Mouse (Mus musculus): ENCODE data around the gene Herpud1.
A peak's percentile ranks its signal among the peaks of the same experiment; 100 is the strongest.
"Not testable (repeated sequence)": the region's sequence is repeated elsewhere in the genome, so short reads cannot be mapped to it uniquely, and the experiment has no call there.

The Herpud1 gene

DNA sequence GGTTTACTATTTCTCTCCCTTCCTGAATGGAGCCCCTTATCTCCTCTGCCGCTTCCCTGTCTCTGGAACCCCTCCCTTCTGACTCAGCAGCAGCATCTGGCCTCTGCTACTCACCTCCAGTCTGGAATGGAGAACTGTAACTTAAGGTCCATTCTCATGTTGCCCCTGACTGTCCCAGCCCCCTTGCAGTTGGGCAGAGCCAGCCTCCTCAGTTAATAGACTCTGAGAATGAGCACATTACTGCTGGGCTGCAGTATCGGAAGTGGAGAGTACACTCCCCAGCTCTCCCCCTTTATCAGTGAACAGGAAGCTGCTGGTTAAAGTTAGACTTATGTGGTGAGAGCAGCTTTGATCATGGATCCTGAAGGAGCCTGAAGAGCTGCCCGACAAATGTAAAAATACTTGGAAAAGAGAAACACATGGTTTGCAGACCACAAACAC lies 10.7 kb upstream of the Herpud1 start:
- DNase-seq (ENCODE audit: low read depth, low spot score): no peak

DNA sequence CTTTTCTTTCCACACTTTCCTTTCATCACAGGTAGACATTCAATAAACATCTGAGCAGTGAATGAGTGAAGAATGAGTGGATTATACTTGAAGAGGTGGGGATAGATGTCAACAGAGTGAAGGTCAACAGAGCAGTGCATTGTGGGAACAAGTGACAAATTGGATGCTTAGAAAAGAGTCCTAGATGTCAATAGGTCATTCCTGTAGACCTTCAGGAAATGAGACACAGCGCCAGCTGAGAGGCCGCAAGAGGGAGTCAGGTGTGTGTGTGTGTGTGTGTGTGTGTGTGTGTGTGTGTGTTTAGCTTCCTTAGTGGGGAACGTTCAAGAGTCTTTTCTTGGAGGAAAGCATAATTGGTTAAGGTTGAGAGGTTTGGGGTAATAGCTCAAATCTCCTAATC lies 10.1 kb upstream of the Herpud1 start:
- no peak for DNase-seq (ENCODE audit: low read depth, low spot score)

DNA sequence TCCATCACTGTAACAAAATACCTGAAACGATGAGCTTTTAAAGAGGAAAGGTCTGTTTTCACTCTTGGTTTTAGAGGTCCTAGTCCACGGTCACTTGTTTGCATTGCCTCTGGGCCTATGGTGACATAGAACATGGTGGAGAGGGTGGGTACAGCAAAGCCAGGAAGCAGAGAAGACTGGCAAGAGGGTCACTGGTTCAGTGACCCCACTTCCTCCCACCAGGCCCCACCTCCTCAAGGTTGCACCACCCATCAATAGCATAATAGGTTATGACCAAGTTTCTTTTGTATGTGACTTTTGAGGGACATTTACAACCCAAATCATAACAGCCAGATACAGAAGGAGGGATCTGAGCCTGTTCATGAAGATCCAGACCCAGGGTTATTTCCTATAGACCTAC lies 9.7 kb upstream of the Herpud1 start:
- DNase-seq (ENCODE audit: low read depth, low spot score): no peak

DNA sequence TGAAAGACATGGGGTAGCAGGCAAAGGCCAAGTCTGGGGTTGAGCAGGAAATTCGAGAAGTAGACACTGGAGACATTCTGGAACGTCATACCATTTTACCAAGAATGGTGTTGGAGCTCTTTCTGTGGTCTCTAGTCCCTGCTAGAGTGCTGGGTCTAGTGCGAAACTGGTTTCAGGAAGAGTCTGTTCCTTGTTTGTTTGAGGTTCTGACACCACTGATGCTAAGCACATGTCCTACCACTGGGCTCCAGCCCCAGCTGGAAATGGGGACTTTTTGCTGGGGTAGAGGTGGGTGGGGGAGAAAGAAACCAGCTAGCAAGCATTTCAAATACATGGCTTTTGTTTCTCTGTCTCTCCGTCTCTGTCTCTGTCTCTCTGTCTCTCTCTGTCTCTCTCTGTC lies 9.2 kb upstream of the Herpud1 start:
- no peak for DNase-seq (ENCODE audit: low read depth, low spot score)

DNA sequence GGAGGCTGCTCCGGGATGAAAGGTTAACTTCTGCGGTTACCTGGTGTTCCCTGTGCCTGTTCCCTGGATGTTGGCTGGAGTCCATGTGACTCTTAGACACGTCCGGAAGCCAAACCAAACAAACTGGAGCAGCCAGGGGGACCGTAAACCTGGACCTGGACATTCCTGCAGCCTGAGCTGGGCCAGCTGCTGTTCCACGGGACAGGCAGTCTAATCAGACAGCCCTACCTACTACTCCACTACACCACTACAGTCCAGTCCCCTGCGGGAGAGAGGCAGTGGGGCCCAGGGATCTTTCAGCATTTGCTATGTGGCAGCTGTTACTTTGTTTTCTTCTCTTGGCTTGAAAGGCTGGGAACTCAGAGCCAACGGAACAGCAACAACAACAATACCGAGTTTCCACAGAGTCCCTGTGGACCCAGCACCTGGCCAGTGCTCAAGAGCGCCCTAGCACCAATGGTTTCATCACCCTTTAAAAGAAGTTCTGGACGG lies 8.5 kb upstream of the Herpud1 start:
- DNase-seq (ENCODE audit: low read depth, low spot score): no peak

DNA sequence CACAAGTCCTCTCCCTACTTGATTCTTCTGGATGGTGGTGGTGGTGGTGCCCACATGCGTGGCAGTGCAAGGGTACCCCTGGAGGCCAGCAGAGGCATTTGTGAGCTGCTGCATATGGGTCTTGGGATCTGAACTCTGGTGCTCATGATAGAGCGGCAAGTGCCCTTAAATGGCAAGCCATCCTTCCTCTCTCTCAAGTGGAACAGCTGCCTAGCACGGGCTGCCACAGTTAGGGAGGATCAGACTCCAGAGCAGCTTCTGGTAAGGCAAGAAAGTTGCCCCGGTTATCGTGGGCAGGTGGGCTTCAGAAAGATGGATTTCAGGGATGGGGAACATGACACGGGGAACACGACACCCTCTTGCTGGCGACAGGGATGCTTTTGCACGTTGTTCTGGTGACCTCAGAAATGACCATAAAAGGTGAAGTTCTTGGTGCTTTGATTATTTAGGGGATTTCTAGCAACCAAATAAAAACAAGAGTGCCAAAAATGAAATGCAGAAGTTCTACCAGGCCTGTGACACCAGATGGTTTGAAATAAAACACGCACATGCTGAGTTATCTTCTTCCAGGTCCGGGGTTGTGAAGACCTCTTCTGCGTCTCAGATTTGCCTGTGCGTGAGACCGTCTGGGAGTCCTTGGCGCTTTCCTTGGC lies 7.3 kb upstream of the Herpud1 start:
- DNase-seq (ENCODE audit: low read depth, low spot score): no peak

DNA sequence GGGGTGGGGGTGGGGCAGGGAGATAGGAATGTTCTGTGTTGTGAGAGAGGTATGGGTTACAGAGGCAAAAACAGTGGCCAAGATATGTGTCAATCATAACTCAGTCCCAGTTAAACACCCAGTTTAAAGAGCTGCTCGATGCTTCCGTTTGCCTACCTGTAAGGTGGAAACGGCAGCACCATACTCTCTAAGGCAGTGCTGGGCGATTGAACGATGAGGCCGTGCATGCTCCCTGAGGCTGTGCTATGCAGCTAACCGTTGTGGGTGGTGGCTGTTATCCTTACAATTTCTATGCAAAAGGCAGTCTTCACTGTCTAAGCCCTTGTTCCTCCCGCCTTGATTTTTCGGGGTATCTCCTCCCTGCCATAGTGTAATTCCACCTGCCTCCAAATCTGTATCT lies 6.6 kb upstream of the Herpud1 start:
- DNase-seq (ENCODE audit: low read depth, low spot score): no peak

DNA sequence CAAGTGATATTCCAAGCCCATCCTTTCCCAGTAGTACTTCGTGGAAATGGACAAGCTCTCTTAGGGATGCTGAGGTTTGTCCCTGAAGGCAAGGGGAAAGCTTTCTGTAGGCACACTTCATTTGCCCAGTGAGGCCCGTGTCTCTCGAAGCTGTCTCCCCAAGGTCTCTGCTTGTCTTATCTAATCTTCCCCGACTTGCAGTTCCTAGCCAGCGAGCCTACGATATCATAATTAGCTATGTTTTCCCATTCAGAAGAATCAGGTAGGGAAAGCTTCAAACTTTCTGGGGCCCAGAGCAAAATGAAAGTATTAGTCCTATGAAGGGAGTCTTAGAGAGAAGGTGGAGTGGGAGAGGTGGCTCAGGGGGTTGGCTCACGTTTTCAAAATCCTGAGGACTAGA lies 2.1 kb upstream of the Herpud1 start:
- no peak for DNase-seq (ENCODE audit: low read depth, low spot score)

DNA sequence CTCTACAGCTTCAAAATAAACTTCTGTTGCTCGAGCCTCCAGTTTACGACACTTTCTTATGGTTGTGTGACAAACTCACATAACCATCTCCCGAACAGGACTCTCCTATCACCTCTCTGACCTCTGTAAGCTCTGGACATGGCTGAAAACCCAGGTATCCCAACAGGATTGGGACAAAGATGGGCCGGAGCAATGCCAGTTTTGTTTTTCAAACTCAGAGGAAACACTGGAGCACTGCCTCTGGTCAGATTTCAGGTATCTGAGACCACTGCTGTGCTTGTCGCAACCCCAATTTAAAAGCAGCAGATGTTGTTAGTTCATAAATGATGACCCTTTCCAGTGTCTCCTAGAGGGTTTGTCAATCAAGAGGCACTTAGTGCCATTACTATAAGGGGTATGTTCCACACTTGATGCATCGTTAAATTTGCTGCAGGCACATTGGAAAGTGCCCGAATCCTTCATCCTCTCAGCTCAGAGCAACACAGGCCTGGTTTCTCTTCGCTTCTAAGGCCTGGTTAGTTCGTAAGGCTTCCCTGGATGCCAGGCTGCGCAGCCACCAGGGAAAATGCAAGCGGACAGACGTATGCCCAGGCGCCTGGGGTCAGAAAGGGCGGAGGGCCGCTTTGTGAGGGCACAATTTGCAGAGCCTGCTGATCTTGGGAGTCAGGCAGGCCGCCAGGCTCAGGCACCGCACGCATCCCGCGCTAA lies 578 bp upstream of the Herpud1 start:
- DNase-seq (ENCODE audit: low read depth, low spot score): no peak

DNA sequence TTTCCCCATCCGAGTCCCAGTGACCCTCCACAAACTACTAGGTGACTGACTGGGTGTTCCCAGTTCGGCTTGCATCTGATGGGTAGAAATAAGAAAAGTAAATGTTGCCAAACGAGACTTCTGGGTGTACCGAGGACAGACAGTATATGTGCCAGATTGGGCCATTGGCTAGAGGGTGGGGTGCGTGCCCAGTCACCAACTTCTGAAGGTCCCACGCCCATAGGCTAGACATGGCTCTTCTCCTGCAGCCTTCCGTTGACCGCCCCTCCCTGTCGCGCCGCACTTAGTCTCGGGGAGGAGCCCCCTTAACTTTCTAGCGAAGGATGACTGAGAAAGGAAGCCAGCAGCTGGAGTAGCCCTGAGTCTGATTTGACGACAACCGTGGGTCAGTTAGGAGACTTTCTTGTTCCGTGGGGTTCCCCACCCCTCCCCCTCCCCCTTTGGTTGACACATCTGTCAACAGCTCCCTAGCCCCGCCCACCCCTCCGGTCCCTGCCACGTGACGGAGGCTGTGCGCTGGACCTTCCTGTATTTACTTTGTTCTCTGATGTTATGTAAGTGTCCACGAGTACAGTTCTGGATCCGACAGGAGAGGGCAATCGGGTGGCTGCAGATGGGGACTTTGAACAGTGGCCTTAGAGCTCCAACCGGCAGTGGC lies 918 bp downstream of the Herpud1 start:
- DNase-seq (ENCODE audit: low read depth, low spot score): peak; percentile 72

DNA sequence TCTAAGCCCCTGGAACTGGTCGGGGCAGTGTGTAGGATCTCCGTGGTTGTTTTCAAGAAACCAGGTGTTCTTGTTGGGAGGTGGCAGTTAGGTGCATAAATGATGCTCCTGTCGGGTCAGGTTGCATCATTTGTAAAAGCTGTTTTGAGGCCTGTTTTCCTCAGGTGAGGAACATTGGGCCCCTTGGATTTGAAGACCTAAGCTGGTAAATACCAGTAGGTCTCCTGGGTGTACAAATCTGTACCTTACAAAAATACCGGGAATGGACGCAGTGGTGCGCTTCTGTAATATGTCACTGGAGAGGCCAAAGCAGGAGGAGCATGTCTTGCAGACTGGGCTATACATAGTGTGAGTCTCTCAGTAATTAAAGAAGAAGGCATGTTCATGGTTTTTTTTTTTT lies 1.5 kb downstream of the Herpud1 start:
- DNase-seq (ENCODE audit: low read depth, low spot score): no peak

DNA sequence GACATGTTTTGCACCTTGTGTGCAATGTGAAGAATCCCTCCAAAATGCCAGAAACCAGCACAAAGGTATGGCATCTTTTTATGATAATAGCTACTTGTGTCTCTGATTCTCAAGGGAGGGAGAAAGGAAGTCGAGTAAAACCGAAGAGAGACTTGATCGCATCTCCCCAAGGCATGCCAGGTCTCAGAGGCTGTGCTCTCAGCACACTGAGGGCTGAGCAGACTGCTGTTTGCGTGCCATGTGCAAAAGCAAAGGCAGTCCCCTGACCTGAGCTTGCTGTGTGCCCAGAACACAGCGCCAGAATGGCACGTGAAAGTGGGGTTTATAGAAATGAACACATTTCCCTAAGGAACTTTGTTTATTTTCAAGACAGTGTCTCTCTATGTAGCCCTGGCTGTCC lies 3.3 kb downstream of the Herpud1 start:
- DNase-seq (ENCODE audit: low read depth, low spot score): no peak

DNA sequence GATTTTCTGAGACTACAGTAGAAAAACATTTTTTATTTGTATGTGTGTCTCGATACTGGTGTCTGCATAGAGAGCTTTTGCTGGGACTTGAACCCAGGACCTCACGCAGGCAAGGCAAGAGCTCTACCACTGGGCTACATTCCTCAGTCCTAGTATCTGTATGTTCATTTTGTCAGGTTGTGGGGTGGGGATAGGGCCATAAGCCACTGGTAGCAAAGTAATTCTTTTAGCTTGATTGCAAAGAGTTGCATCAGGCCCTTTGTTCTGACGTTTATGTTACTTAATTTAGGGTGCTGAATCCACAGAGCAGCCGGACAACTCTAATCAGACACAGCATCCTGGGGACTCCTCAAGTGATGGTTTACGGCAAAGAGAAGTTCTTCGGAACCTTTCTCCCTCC lies 4.2 kb downstream of the Herpud1 start:
- no peak for DNase-seq (ENCODE audit: low read depth, low spot score)

DNA sequence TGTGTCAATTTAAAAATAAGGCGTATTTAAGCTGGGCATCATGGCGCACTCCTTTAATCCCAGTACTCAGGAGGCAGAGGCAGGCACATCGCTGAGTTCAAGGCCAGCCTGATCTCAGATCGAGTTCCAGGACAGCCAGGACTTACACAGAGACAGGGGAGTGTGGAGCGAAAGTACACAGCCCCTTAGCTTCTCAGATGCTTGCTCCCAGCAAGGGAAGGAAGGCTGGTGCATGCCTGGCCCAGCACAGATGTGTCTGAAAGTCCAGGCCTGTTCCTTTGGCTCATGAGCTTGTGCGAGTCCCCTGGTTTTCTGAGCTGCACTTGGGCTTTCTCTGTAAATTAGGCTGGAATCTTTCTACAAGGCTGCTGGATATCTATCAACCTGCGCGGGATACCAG lies 4.7 kb downstream of the Herpud1 start:
- DNase-seq (ENCODE audit: low read depth, low spot score): no peak

DNA sequence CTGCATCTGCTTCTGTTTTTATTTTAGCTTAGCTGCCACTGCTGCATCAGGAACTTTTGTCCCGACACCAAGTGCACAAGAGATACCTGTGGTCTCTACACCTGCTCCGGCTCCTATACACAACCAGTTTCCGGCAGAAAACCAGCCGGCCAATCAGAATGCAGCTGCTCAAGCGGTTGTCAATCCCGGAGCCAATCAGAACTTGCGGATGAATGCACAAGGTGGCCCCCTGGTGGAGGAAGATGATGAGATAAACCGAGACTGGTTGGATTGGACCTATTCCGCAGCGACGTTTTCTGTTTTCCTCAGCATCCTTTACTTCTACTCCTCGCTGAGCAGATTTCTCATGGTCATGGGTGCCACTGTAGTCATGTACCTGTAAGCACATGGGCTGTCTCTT lies 5.9 kb downstream of the Herpud1 start:
- peak; percentile 81 for DNase-seq (ENCODE audit: low read depth, low spot score)

DNA sequence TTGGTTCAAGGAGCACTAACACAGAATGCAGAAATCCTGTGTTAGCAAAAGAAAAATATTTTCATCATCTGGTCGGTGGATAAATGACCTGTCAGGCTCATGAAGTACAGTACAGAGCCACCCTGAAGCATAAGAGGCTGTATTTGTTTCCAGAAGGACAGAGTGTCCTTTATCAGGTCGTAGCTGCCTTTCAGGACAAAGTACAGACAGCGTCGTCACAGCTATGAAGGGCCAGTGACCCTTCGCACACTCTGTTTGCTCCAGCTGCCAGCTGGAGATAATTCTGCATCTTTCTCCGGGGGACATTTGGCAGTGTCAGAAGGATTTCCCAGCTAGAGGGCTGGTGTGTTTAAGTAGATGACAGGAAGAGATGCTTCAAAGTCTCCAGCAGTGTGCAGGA lies 6.4 kb downstream of the Herpud1 start:
- no peak for DNase-seq (ENCODE audit: low read depth, low spot score)

DNA sequence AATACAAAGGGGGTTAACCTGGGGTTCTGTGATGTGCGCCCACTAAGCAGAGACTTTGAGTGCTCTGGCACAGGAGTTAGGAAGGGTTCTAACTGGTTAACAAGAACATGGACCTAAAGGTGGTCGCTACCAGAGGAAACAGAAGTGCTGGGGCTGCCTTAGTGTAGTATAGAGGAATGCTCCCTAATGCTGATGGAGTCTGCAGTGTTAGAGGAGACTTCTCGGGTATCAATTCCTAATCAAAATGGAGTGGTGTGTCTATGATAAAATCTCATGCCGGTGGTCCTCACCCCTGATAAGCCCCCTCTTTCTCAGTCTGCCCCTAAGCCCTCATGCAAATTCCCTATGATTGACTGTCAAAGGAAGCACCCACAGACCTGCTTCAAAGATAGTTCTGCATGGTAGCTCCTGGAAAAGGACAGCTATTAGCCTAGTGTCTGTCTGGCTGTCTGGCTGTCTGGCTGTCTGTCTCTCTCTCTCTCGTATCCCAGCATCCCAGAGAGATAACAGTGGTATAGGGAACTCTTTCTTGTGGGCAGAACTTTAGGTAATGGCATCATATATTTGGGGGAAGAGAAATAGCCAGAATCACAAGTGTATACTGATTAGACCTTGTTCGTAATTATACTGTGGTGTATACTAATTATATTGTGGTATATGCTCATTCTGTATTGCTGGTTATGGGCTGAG lies 9.8 kb downstream of the Herpud1 start:
- no peak for DNase-seq (ENCODE audit: low read depth, low spot score)

DNA sequence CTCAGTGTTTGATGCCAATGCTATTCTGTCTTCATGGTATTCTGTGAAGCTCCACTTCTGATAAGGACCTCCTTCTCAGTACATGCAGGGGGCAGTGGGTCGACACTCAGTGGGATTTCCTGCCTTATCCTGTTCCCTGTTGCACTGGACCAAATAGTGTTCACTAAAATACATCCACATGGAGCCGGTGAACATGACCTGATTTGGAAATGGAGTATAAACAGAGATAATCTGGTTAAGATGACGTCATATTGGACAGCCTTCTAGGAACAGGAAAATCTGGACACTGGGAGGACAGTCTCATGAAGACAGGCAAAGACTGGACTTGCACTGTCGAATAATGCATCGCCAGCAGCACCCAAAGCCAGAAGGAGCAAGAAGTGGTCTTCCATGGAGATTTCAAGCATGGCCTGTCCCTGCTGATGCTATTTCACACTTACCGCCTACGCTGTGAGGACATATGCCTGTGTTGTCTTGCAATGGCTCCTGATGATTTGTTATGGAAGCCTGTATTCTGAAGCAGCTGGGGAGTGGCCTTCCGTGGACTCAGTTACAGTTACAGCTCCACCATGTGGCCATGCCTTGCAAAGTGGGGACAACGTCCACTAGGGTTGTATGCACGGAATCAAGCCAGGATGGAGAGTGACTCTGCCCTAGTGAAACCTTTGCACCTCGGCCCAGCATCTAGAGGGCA lies 10.9 kb downstream of the Herpud1 start:
- peak; percentile 49 for DNase-seq (ENCODE audit: low read depth, low spot score)

DNA sequence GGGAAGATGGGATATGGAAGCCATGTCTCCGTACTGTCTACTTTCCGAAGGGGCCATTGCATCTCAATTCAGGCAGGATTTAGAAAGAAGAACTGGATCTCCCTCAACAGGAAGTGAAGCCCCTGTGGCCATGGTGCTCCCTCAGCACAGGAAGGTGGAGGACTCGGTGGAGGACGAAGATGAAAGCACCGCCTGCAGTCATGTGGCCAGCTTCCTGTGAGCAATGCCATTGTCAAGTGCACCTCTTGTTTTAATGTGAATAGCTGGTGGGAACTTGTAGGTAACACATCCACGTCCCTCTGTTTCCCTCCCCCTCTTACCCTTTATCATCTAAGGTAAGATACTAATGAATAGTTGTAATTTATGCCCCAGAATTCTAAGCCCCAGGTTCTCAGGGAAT lies 12.3 kb downstream of the Herpud1 start:
- DNase-seq (ENCODE audit: low read depth, low spot score): no peak

DNA sequence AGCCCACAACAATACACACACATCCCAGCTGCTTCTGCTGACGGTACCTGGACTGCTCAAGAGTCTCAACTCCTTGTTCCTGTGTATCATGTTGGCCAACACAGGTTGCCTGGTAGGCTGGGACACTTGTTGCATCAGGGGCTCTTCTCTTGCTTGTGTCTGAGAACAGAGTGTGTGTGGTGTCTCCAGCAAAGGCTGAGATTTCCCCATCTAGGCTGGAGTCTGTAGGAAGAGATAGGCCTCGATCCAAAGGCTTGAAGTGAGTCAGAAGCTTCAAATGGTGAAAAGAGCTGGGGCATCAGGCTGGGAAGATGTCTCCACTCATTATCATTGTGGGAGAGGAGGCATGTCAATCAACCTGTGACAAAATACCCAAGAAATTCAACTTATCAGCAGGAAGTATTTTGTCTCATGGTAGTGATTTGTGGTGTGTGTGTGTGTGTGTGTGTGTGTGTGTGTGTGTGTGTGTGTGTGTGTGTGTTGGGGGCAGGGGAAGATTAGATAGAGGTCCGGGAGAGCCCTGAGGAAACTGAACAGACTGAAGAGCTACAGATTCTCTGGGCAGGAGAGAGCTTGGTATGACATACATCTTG lies 13.2 kb downstream of the Herpud1 start:
- DNase-seq (ENCODE audit: low read depth, low spot score): no peak

DNA sequence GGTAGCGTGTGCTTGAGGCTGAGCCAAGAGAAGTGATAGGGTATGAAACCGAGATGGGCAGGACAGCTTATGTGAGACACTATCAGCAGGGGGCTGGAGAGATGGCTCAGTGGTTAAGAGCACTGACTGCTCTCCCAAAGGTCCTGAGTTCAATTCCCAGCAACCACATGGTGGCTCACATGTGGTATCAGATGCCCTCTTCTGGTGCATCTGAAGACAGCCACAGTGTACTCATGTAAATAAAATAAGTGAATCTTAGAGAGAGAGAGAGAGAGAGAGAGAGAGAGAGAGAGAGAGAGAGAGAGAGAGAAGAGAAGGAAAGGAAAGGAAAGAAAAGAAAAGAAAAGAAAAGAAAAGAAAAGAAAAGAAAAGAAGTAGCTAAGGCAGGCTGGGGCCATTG lies 13.7 kb downstream of the Herpud1 start:
- not testable (repeated sequence) for DNase-seq (ENCODE audit: low read depth, low spot score)

All from ES-CJ7 (cell line).